Mouse (Mus musculus) CD4-positive, CD25-positive, alpha-beta regulatory T cell, adult 4 months (primary cell): ENCODE data around the gene Cypt14. TPM values are rescaled to one million over a fixed set of nuclear protein-coding genes. Genes with fewer than 3 reads are reported as not detected.
"Not testable (repeated sequence)": the region's sequence is repeated elsewhere in the genome, so short reads cannot be mapped to it uniquely, and the experiment has no call there.

Source experiments
- ATAC-seq: one replicate; pipeline ENCODE4 v1.8.0; 2017
- polyA plus RNA-seq, 2 experiments: library from polyadenylated mRNA; unstranded; fragments of 100-300 nt; shearing (Covaris generic); gene quantifications; one replicate each; pipeline ENCODE4 v1.2.1; 2017

The Cypt14 gene
- not detected for polyA plus RNA-seq

GRCm38 (mm10) chrX:39863504-39863903 lies at the start of gene Cypt14:
Gene Cypt14, minus strand, starts transcription at chrX:39863604.
- ATAC-seq, result not testable (repeated sequence)
